Mouse (Mus musculus) ES-Bruce4 (cell line): ENCODE measurements around the gene Ppard. TPM values are rescaled to one million over a fixed set of nuclear protein-coding genes. Genes with fewer than 3 reads are reported as not detected.
A peak's percentile ranks its signal among the peaks of the same experiment; 100 is the strongest.
"Not testable (repeated sequence)": the region's sequence is repeated elsewhere in the genome, so short reads cannot be mapped to it uniquely, and the experiment has no call there.

ENCODE experiments used
- H3K27ac ChIP-seq: 2 replicates; pipeline ENCODE4 v1.5.1; 2012; ENCODE audit warnings: low read length, inconsistent platforms; ENCODE audit not compliant: insufficient read depth
- H3K27me3 ChIP-seq: 2 replicates; pipeline ENCODE4 v1.6.1; 2012; ENCODE audit warnings: mild to moderate bottlenecking, low read length, inconsistent platforms; ENCODE audit not compliant: control insufficient read depth, poor library complexity, insufficient read depth, severe bottlenecking
- H3K36me3 ChIP-seq: 2 replicates; pipeline ENCODE4 v1.6.1; 2012; ENCODE audit warnings: inconsistent platforms, mild to moderate bottlenecking, low read length, moderate library complexity; ENCODE audit not compliant: control insufficient read depth, poor library complexity, insufficient read depth, severe bottlenecking
- H3K4me1 ChIP-seq: one replicate; pipeline ENCODE4 v1.8.1; 2011; ENCODE audit warnings: low read length; ENCODE audit not compliant: control insufficient read depth, insufficient read depth
- H3K4me3 ChIP-seq: 2 replicates; pipeline ENCODE4 v1.5.1; 2011; ENCODE audit warnings: low read depth, mild to moderate bottlenecking, low read length
- H3K9ac ChIP-seq: 2 replicates; pipeline ENCODE4 v1.6.1; 2012; ENCODE audit warnings: low read depth, mild to moderate bottlenecking, inconsistent platforms; ENCODE audit not compliant: poor library complexity, severe bottlenecking
- H3K9me3 ChIP-seq: replicated peaks from 2 replicates; pipeline ENCODE4 v1.6.1; 2012; ENCODE audit warnings: mild to moderate bottlenecking, low read length, inconsistent platforms; ENCODE audit not compliant: control insufficient read depth, poor library complexity, insufficient read depth, severe bottlenecking
- CTCF ChIP-seq: IDR thresholded peaks from one replicate; pipeline ENCODE4 v1.8.1; 2011; ENCODE audit warnings: low read depth, low read length
- EP300 ChIP-seq: IDR thresholded peaks from 2 replicates; pipeline ENCODE4 v1.6.1; 2011; ENCODE audit warnings: low read depth, low read length; ENCODE audit not compliant: insufficient read depth
- POLR2A ChIP-seq: IDR thresholded peaks from one replicate; pipeline ENCODE4 v1.8.1; 2011; ENCODE audit warnings: low read length; ENCODE audit not compliant: insufficient read depth
- polyA plus RNA-seq: library from polyadenylated mRNA; stranded (reverse); fragments of >200 nt; gene quantifications from 2 replicates; pipeline ENCODE4 v1.2.4, GENCODE M21; 2011; ENCODE audit warnings: low read depth; ENCODE audit not compliant: missing spikeins, insufficient read depth, insufficient read length

The Ppard gene
- polyA plus RNA-seq, 1 experiment, result 24.0 TPM

- TF ChIP-seq EP300, result peak; percentile 51; the same call in 1 of the 2 replicates
- no peak for TF ChIP-seq POLR2A
- H3K4me1 ChIP-seq, result peaks cover 3% of the 10 kb centered on the region
- no peaks in the 10 kb centered on the region for H3K9me3 ChIP-seq
- peak overlapping the region; percentile 81 for H3K27ac ChIP-seq
- H3K9ac ChIP-seq, result peak overlapping the region; percentile 40; the same call in 1 of the 2 replicates
- no peaks in the 10 kb centered on the region for H3K36me3 ChIP-seq
- H3K27me3 ChIP-seq, result no peaks in the 10 kb centered on the region
- H3K4me3 ChIP-seq, result peak overlapping the region; percentile 10
These were observed 14.5 kb upstream of the Ppard start for GRCm38 (mm10) chr17:28217721-28218649.

GRCm38 (mm10) chr17:28222463-28222862 is 10.0 kb upstream of the Ppard start:
- not testable (repeated sequence) for H3K36me3 ChIP-seq, H3K27me3 ChIP-seq, H3K9me3 ChIP-seq, H3K27ac ChIP-seq, H3K4me1 ChIP-seq
- H3K4me3 ChIP-seq, result peak overlapping the region; percentile 40; the same call in 1 of the 2 replicates
- peak overlapping the region; percentile 35; the same call in 1 of the 2 replicates for H3K9ac ChIP-seq

GRCm38 (mm10) chr17:28223561-28224391 is 8.7 kb upstream of the Ppard start:
- peak overlapping the region; percentile 65 for H3K4me3 ChIP-seq

GRCm38 (mm10) chr17:28224615-28225014 is 7.9 kb upstream of the Ppard start:
- Histone ChIP-seq H3K4me1 (peaks cover 1% of the 10 kb centered on the region), H3K9me3 (no peaks in the 10 kb centered on the region), H3K36me3 (no peaks in the 10 kb centered on the region; the same call in 1 of the 2 replicates), H3K9ac (no peak overlapping the region), H3K27ac (peak overlapping the region; percentile 66), H3K27me3 (no peaks in the 10 kb centered on the region), H3K4me3 (no peak overlapping the region)
- TF ChIP-seq EP300 (no peak), POLR2A (no peak)

More at GRCm38 (mm10) chr17:28223561-28224391, 8.7 kb upstream of the Ppard start:
- Histone ChIP-seq H3K4me1 (peaks cover 1% of the 10 kb centered on the region), H3K9ac (peak overlapping the region; percentile 67), H3K27me3 (no peaks in the 10 kb centered on the region), H3K9me3 (no peaks in the 10 kb centered on the region), H3K36me3 (no peaks in the 10 kb centered on the region; the same call in 1 of the 2 replicates), H3K27ac (peak overlapping the region; percentile 30)
- TF ChIP-seq EP300 (peak; percentile 38; the same call in 1 of the 2 replicates), POLR2A (peak; percentile 71), CTCF (no peak)

DNA sequence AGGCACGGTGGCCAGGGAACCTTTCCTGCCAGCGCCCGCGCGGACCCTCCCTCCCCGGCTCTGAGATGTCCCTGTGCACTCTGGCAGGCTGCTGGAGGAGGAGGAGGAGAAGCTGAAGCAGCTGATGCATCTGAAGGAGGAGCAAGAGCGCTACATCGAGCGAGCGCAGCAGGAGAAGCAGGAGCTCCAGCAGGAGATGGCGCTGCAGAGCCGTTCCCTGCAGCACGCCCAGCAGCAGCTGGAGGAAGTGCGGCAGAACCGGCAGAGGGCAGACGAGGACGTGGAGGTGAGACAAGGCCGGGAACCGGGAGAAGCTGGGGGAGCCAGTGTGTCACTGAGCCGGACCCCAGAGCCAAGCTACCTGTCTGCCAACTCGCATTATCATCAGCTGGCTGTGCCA is 6.5 kb upstream of the Ppard start:
- Histone ChIP-seq H3K27ac (no peak overlapping the region), H3K27me3 (no peaks in the 10 kb centered on the region), H3K9ac (no peak overlapping the region), H3K36me3 (no peaks in the 10 kb centered on the region; the same call in 1 of the 2 replicates), H3K9me3 (no peaks in the 10 kb centered on the region), H3K4me1 (peaks cover 5% of the 10 kb centered on the region), H3K4me3 (peak overlapping the region; percentile 47)
- TF ChIP-seq CTCF, result peak; percentile 100
- peak; percentile 83 for TF ChIP-seq EP300
- TF ChIP-seq POLR2A, result no peak
